Mouse (Mus musculus) ES-Bruce4 (cell line): ENCODE measurements at regions not wholly inside any gene's neighbourhood (a gene's known extent, or its start where the extent isn't known, plus 50 kb on each side); places are given as distances from the start of the nearest gene placed in this dataset.
A peak's percentile ranks its signal among the peaks of the same experiment; 100 is the strongest.

ENCODE experiments used
- H3K27ac ChIP-seq: 2 replicates; pipeline ENCODE4 v1.5.1; 2012; ENCODE audit warnings: low read length, inconsistent platforms; ENCODE audit not compliant: insufficient read depth
- H3K27me3 ChIP-seq: 2 replicates; pipeline ENCODE4 v1.6.1; 2012; ENCODE audit warnings: mild to moderate bottlenecking, low read length, inconsistent platforms; ENCODE audit not compliant: control insufficient read depth, poor library complexity, insufficient read depth, severe bottlenecking
- H3K36me3 ChIP-seq: 2 replicates; pipeline ENCODE4 v1.6.1; 2012; ENCODE audit warnings: inconsistent platforms, mild to moderate bottlenecking, low read length, moderate library complexity; ENCODE audit not compliant: control insufficient read depth, poor library complexity, insufficient read depth, severe bottlenecking
- H3K4me1 ChIP-seq: one replicate; pipeline ENCODE4 v1.8.1; 2011; ENCODE audit warnings: low read length; ENCODE audit not compliant: control insufficient read depth, insufficient read depth
- H3K4me3 ChIP-seq: 2 replicates; pipeline ENCODE4 v1.5.1; 2011; ENCODE audit warnings: low read depth, mild to moderate bottlenecking, low read length
- H3K9ac ChIP-seq: 2 replicates; pipeline ENCODE4 v1.6.1; 2012; ENCODE audit warnings: low read depth, mild to moderate bottlenecking, inconsistent platforms; ENCODE audit not compliant: poor library complexity, severe bottlenecking
- H3K9me3 ChIP-seq: replicated peaks from 2 replicates; pipeline ENCODE4 v1.6.1; 2012; ENCODE audit warnings: mild to moderate bottlenecking, low read length, inconsistent platforms; ENCODE audit not compliant: control insufficient read depth, poor library complexity, insufficient read depth, severe bottlenecking
- CTCF ChIP-seq: IDR thresholded peaks from one replicate; pipeline ENCODE4 v1.8.1; 2011; ENCODE audit warnings: low read depth, low read length
- EP300 ChIP-seq: IDR thresholded peaks from 2 replicates; pipeline ENCODE4 v1.6.1; 2011; ENCODE audit warnings: low read depth, low read length; ENCODE audit not compliant: insufficient read depth
- POLR2A ChIP-seq: IDR thresholded peaks from one replicate; pipeline ENCODE4 v1.8.1; 2011; ENCODE audit warnings: low read length; ENCODE audit not compliant: insufficient read depth

- Histone ChIP-seq H3K36me3 (no peaks in the 10 kb centered on the region), H3K4me1 (peaks cover 4% of the 10 kb centered on the region), H3K9me3 (no peaks in the 10 kb centered on the region), H3K27ac (peak overlapping the region; percentile 64), H3K4me3 (no peak overlapping the region), H3K9ac (no peak overlapping the region), H3K27me3 (no peaks in the 10 kb centered on the region)
- peak; percentile 69; the same call in 1 of the 2 replicates for TF ChIP-seq EP300
- no peak for TF ChIP-seq CTCF
- TF ChIP-seq POLR2A: no peak
Measured at GRCm38 (mm10) chr4:95389647-95390046, 167.7 kb upstream of the Fggy start.

GRCm38 (mm10) chr4:95390549-95390948 is 166.8 kb upstream of the Fggy start:
- no peak for TF ChIP-seq EP300
- TF ChIP-seq CTCF: no peak
- no peak for TF ChIP-seq POLR2A
- Histone ChIP-seq H3K9me3 (no peaks in the 10 kb centered on the region), H3K27me3 (no peaks in the 10 kb centered on the region), H3K36me3 (no peaks in the 10 kb centered on the region), H3K4me1 (peaks cover 4% of the 10 kb centered on the region), H3K9ac (no peak overlapping the region), H3K4me3 (no peak overlapping the region), H3K27ac (no peak overlapping the region)

- no peak overlapping the region for H3K4me3 ChIP-seq
- no peaks in the 10 kb centered on the region for H3K36me3 ChIP-seq
- H3K9ac ChIP-seq: no peak overlapping the region
- H3K27me3 ChIP-seq: no peaks in the 10 kb centered on the region
- no peak for TF ChIP-seq EP300
- no peak for TF ChIP-seq POLR2A
- TF ChIP-seq CTCF: no peak
- no peaks in the 10 kb centered on the region for H3K9me3 ChIP-seq
- no peaks in the 10 kb centered on the region for H3K4me1 ChIP-seq
- H3K27ac ChIP-seq: no peak overlapping the region
Measured at GRCm38 (mm10) chr4:95395746-95396145, 161.6 kb upstream of the Fggy start.

GRCm38 (mm10) chr4:95398301-95398700 is 159.0 kb upstream of the Fggy start:
- Histone ChIP-seq H3K9me3 (no peaks in the 10 kb centered on the region), H3K4me3 (no peak overlapping the region), H3K27ac (no peak overlapping the region), H3K4me1 (no peaks in the 10 kb centered on the region), H3K9ac (no peak overlapping the region), H3K27me3 (no peaks in the 10 kb centered on the region), H3K36me3 (no peaks in the 10 kb centered on the region)
- no peak for TF ChIP-seq POLR2A
- no peak for TF ChIP-seq CTCF
- no peak for TF ChIP-seq EP300

GRCm38 (mm10) chr4:95402273-95402672 is 155.0 kb upstream of the Fggy start:
- no peak overlapping the region for H3K9ac ChIP-seq
- no peaks in the 10 kb centered on the region for H3K36me3 ChIP-seq
- no peaks in the 10 kb centered on the region for H3K9me3 ChIP-seq
- no peak overlapping the region for H3K27ac ChIP-seq
- TF ChIP-seq POLR2A (no peak), EP300 (no peak), CTCF (no peak)
- H3K4me3 ChIP-seq: no peak overlapping the region
- H3K27me3 ChIP-seq: no peaks in the 10 kb centered on the region
- H3K4me1 ChIP-seq: no peaks in the 10 kb centered on the region

- Histone ChIP-seq H3K4me3 (no peak overlapping the region), H3K36me3 (no peaks in the 10 kb centered on the region)
- TF ChIP-seq CTCF: no peak
- no peak for TF ChIP-seq POLR2A
- peak; percentile 86 for TF ChIP-seq EP300
Measured at GRCm38 (mm10) chr4:95417075-95417474, 140.2 kb upstream of the Fggy start.

More at GRCm38 (mm10) chr4:95417075-95417474, 140.2 kb upstream of the Fggy start:
- H3K4me1 ChIP-seq: peaks cover 3% of the 10 kb centered on the region
- no peak overlapping the region for H3K9ac ChIP-seq
- no peak overlapping the region for H3K27ac ChIP-seq
- no peaks in the 10 kb centered on the region; the same call in 1 of the 2 replicates for H3K27me3 ChIP-seq
- no peaks in the 10 kb centered on the region for H3K9me3 ChIP-seq
